Mouse (Mus musculus) T-helper 1 cell (primary cell): ENCODE measurements at regions not wholly inside any gene's neighbourhood (a gene's known extent, or its start where the extent isn't known, plus 50 kb on each side); places are given as distances from the start of the nearest gene placed in this dataset.

Experiments
- in situ Hi-C: fragments of 300-600 bp; cut with MboI, MseI; formaldehyde crosslinking; loops from one replicate; pipeline ENCODE4 v1.15.1; 2025; ENCODE audit warnings: high pct_unique_total_duplicates

GRCm38 (mm10) chr6:100046186-100046990 is 240.9 kb downstream of the Rybp start:
- in situ Hi-C loops, result no loop called here

DNA sequence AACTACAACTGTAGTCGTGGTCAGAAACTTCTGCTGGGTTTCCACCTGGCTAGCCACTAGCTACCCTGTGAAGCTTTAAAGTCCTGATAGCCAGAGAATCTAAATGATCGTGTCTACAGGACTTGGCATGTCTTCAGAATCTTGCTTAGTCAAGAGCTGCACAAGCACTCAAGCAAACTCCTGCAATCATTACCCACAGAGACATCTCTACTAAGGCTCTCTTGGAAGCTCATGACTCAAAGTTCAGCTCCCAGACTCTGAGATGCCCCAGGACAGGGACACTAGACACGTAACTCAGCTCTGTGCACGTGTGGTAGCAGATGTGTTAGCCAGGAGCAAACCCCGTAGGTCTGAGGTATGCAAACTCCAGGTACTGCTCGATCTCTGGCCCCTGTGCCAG is 242.2 kb downstream of the Rybp start:
- in situ Hi-C loops, result no loop called here

DNA sequence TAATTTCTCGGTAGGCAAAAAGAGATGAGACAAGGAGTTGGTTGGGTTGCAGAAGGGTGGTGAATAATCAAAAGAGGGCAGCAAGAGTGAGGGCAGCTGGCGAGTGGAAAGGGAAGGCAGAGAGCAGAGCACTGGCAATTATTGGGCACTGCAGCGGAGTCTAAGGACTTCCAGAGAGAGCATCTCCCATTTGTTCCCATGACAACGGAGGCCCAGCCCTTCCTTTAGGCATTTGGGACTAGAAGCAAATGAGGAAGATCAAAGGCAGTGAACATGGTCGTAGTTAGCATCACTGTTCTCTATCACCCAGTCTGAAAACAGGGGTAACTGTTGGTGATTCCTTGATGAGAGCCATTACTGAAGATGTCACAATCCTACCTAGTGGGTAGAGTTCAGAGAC is 246.1 kb downstream of the Rybp start:
- in situ Hi-C loops, result no loop called here

DNA sequence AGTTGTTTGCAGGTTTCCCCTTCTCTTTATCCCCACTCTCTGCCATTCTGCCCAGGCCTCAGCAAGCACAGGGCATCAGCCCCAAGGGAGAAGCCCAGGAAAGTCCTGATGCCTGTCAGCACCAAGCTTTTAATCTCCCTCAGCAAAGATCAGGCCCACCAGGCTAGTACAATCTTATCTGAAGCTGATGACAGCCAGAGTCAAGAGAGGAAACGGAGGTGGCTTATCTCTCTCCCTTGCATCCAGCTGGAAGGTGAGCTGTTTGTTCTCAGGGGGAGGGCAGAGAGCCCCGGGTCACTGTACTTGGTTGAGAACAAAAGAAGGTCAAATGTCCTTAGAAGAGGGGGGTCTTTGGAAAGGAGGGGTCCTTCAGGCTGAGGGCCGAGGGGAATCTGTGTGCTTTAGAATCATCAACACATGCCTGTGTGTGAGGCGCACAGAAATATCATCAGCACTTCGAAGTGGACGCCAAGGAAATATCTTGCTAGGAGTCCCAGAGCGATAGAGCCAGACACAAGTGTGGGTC is 246.8 kb downstream of the Rybp start:
- in situ Hi-C loops, result no loop called here

GRCm38 (mm10) chr6:100032701-100033100 is 254.6 kb downstream of the Rybp start:
- in situ Hi-C loops, result loop anchor here (10.0 kb wide), 1 partner anchor 1052 kb away; no protein-coding TSS in a partner anchor

- in situ Hi-C loops, result loop anchor here (10.0 kb wide), 1 partner anchor 1054 kb away; no protein-coding TSS in a partner anchor
Observed at GRCm38 (mm10) chr6:100030522-100030921, 256.8 kb downstream of the Rybp start.

DNA sequence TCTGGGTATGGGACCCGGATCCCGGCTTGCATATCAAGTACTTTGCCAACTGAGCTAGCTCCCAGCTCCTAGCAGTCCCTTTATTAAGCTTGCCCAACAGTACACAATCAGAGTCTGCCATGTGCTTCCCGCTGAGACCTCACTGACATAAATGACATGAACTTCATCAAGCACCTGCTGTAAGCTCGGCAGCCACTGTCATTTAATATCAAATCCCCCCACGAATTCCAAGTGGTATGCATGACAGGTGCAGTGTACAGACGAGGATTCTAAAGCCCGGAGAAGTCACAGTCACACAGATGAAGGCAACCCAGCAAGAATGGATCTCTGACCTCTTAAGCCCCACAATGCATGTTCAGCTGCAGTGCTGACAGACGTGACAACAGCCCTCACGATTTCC is 257.3 kb downstream of the Rybp start:
- in situ Hi-C loops, result loop anchor here (10.0 kb wide), 1 partner anchor 1055 kb away; no protein-coding TSS in a partner anchor

DNA sequence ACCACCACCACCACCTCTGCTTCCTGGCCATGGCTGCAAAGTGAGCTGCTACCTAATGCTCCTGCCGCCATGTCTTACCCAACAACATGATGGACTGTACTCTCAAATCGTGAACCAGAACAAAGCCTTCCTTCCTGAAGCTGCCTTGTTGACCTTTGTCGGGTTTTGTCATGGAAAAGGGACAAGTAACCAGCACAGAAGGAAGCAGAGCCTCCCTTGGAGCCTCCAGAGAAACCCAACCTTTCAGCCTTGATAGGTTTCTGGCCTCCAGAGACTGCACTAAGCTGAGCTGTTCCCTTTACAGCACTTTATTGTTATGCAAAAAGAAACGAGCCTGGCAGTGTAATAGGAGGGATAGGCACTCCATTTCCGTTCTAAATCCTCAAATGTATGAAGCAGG is 259.8 kb downstream of the Rybp start:
- in situ Hi-C loops, result no loop called here

GRCm38 (mm10) chr6:100025531-100025951 is 261.7 kb downstream of the Rybp start:
- in situ Hi-C loops, result no loop called here

GRCm38 (mm10) chr6:100023434-100024095 is 263.7 kb downstream of the Rybp start:
- in situ Hi-C loops, result no loop called here

- in situ Hi-C loops, result no loop called here
Observed at GRCm38 (mm10) chr6:100019016-100019415, 268.3 kb downstream of the Rybp start.

DNA sequence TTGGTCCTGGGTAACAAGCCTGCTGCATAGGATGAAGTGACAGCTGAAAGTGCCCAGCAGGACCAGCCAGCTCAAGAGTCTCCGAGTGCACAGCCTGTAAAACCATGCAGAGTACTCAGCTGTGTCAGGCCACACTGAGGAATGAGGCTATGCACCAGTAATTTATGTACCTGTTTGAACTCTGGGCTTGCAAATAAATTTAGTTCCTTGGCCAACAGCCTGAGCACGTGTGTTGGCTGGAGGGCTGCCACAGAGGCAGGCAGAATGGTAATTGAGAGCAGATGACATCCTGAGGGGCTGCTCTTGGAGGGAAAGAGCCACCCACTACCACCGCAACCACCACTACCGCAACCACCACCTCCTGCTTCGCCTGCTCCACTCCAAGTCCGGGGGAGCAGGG is 273.3 kb downstream of the Rybp start:
- in situ Hi-C loops, result no loop called here

DNA sequence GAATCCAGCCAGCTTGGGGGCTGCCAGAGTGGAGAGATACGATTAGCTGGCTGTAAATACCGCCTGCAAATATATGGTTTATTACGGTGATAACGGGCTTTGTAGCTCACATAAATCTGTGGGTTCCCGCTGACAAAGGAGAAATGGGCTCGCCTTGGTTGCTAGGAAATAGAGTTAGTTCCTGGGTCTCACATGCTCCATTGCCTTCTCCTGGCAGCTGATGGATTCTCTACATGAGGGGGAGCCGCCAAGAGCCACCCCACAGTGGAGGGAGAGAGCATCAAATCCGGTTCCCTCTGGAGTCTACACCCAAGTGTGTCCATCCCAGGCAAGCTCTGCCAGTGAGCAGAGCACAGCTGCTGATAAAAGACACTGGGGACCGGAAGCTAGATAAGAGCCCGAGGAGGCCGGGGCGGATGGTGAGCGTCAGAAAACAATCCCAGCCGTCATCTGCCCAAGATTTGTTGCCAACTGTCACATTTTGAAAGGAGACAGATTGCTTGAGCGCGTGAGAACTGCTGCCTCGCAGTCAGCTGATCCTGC is 275.7 kb downstream of the Rybp start:
- in situ Hi-C loops, result no loop called here

- in situ Hi-C loops, result no loop called here
Observed at GRCm38 (mm10) chr6:100010954-100011481, 276.3 kb downstream of the Rybp start.

DNA sequence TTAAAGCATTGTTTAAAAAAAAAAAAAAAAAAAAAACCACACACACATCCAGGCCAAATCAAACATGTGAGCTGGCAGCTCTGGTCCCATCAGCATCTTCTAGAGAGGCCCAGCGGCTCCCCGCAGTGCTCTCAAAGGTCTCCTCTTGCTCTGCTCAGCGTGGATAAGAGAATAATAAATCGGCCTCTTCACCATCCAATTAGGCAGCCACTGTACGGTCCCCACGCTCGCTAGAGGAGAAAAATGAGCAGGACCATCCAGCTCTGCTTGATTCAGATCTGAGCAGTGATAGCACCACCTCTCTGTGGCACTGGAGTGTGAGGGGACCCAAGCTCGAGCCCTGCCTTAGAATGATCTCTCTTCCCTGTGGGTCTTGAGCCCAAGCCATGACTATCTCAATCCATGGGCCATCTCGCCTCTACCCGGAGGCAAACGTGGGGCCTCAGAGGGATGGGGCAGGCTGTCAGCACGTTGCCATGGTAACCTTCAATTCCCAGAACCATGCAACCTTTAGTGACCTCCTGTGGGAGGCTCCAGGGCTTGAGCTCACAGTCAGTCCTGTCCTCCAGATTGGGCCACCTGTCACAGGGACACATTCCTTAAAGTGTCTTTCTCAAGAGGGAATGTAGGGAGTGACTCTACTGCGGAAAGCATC is 273.6 kb upstream of the Prok2 start:
- in situ Hi-C loops, result no loop called here

GRCm38 (mm10) chr6:99995970-99996956 is 270.1 kb upstream of the Prok2 start:
- in situ Hi-C loops, result no loop called here

DNA sequence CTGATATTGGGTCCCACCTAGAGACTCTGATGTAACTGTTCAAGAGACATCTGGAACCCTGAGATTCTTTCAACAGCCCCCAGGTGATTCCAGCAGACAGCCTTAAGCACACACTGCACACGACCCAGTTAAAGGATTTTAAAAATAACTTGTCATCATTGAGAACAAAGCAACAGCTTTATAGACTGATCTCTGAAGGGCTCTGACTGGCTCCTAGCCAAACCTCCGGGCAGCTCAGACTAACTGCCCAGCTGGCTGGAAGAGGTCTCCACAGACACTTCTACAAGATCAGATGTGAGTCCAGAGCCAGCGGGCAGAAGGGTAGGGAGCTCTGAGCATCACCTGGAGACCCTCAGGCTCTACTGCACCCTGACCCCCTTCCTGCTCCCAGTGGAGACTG is 267.8 kb upstream of the Prok2 start:
- in situ Hi-C loops, result no loop called here

- in situ Hi-C loops, result no loop called here
Observed at GRCm38 (mm10) chr6:99991079-99991478, 264.9 kb upstream of the Prok2 start.

DNA sequence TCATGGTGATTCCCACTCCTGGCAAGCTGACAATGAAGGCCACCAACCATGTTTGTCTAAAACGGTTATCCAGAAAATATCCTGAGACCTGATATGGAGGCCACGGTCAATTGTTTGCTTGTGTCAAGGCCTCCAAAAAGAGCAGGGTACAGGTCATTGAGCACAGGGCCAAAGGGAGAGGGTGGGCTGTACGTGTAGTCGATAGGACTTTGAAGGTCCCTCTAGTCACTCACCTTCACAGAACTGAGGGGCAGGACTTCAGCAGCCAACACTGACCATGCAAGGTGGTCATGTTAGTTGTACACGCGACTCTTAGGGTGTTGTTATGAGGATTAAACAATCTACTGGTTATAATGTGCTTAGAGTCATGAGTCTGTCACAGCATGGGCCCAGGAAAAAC is 264.4 kb upstream of the Prok2 start:
- in situ Hi-C loops, result no loop called here

DNA sequence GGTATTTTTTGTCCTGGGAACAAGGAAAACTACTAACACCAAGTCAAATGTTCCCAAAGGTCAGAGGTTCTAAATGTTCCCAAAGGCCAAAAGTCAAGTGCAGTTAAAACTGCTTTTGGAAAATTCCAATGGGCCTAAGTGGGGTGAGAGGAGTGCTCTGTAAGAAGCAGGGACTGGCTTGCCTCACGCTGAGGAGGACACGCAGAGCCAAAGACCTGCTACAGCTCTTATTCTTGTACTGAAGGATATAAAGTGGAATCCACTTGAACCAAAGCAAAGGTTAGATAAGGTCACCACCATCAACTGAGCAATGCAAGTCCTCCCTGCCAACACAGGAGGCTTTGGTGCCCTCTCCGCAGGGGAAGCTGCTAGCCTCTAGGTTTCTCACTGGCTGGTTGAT is 260.3 kb upstream of the Prok2 start:
- in situ Hi-C loops, result no loop called here
